ENCODE assay signal across 8 mouse cellular contexts in genomic region chr7:35584786-35585190, GRCm38 (mm10). TPM values are rescaled to one million over a fixed set of nuclear protein-coding genes. Genes with fewer than 3 reads are reported as not detected.
A peak's percentile ranks its signal among the peaks of the same experiment; 100 is the strongest.
DNase-seq lines count a peak whose midpoint lies in the region; ATAC-seq and TF ChIP-seq lines count a peak whose summit lies in the region.

No protein-coding gene starts in this region.

- peak; percentile 37 for DNase-seq in gastrocnemius, postnatal 10 days
- no peak for DNase-seq in gastrocnemius, adult 8-10 months (ENCODE audit: low spot score in 2 of 2)
- peak; percentile 60 for DNase-seq in adrenal gland, postnatal 10 days
- peak; percentile 28 for DNase-seq in forebrain, postnatal 0 days
- peak; percentile 36 for DNase-seq in kidney, postnatal 0 days (ENCODE audit: low spot score)
- peak; percentile 39 to 50 for DNase-seq in lung, postnatal 4 days

- peak overlapping the region; percentile 99 for H3K4me2 ChIP-seq in forebrain, postnatal 0 days (ENCODE audit: low read depth)
- peak overlapping the region; percentile 88 for H3K4me2 ChIP-seq in kidney, postnatal 0 days (ENCODE audit: low read length)
- peak overlapping the region; percentile 100 for H3K4me2 ChIP-seq in stomach, embryonic 14.5 days (replicated peaks; ENCODE audit: low read depth, low read length)

- peaks cover 22% of the 10 kb centered on the region for H3K27me3 ChIP-seq in forebrain, postnatal 0 days (ENCODE audit: insufficient read depth, low read length)
- peaks cover 26% of the 10 kb centered on the region for H3K27me3 ChIP-seq in kidney, postnatal 0 days (ENCODE audit: insufficient read depth, low read length)
- H3K27me3 ChIP-seq in stomach, embryonic 14.5 days (ENCODE audit: control insufficient read depth, insufficient read depth, low read length), result peaks cover 12% of the 10 kb centered on the region

- H3K36me3 ChIP-seq in forebrain, postnatal 0 days (ENCODE audit: insufficient read depth), result no peaks in the 10 kb centered on the region
- H3K36me3 ChIP-seq in kidney, postnatal 0 days (ENCODE audit: insufficient read depth, low read length), result no peaks in the 10 kb centered on the region
- no peaks in the 10 kb centered on the region for H3K36me3 ChIP-seq in stomach, embryonic 14.5 days (ENCODE audit: control insufficient read depth, insufficient read depth, low read length)

- peaks cover 15% of the 10 kb centered on the region for H3K4me1 ChIP-seq in forebrain, postnatal 0 days (ENCODE audit: insufficient read depth)
- H3K4me1 ChIP-seq in kidney, postnatal 0 days (replicated peaks; ENCODE audit: insufficient read depth, low read length), result 0 out of 2 replicates have a peak, but pooled peaks cover 4% of the 10 kb centered on the region
- peaks cover 20% of the 10 kb centered on the region for H3K4me1 ChIP-seq in stomach, embryonic 14.5 days (ENCODE audit: control insufficient read depth, insufficient read depth, low read length)

- H3K9ac ChIP-seq in forebrain, postnatal 0 days, result peak overlapping the region; percentile 37
- H3K9ac ChIP-seq in kidney, postnatal 0 days (ENCODE audit: low read depth, low read length), result peak overlapping the region; percentile 24; the same call in 1 of the 2 replicates
- H3K9ac ChIP-seq in stomach, embryonic 14.5 days (replicated peaks; ENCODE audit: low read depth, low read length), result peak overlapping the region; percentile 28; the same call in 1 of the 2 replicates

- peak overlapping the region; percentile 83 for H3K4me3 ChIP-seq in forebrain, postnatal 0 days (ENCODE audit: low read depth, low read length)
- peak overlapping the region; percentile 72 for H3K4me3 ChIP-seq in kidney, postnatal 0 days (replicated peaks; ENCODE audit: low read depth, low read length)
- H3K4me3 ChIP-seq in stomach, embryonic 14.5 days (ENCODE audit: low read depth, low read length), result peak overlapping the region; percentile 91

- H3K27ac ChIP-seq in forebrain, postnatal 0 days (ENCODE audit: low read depth, low read length), result no peak overlapping the region
- H3K27ac ChIP-seq in kidney, postnatal 0 days, result no peak overlapping the region
- no peak overlapping the region for H3K27ac ChIP-seq in stomach, embryonic 14.5 days (ENCODE audit: low read length)

- no peak for ATAC-seq in forebrain, postnatal 0 days
- no peak for ATAC-seq in kidney, postnatal 0 days (replicated peaks; ENCODE audit: low FRiP score, low read depth)
- ATAC-seq in stomach, embryonic 14.5 days (ENCODE audit: insufficient number of reproducible peaks, insufficient read depth, low FRiP score, low read depth), result no peak
- ATAC-seq in erythroid progenitor cell, adult 5-6 weeks (replicated peaks; ENCODE audit: low FRiP score, poor library complexity, severe bottlenecking), result no peak

- WGBS in forebrain, postnatal 0 days, result 1% methylated on average over 50 of the region's 50 CpGs
- WGBS in kidney, postnatal 0 days, result under 1% methylated on average over 50 of the region's 50 CpGs
- WGBS in stomach, embryonic 14.5 days, result under 1% methylated on average over 49 of the region's 50 CpGs

- TF ChIP-seq CTCF in forebrain, postnatal 0 days (IDR thresholded peaks at IDR 0.05; ENCODE audit: low read depth), result no peak
- TF ChIP-seq CTCF in kidney, postnatal 0 days (IDR thresholded peaks at IDR 0.05; ENCODE audit: low read depth), result no peak

- no peaks in the 10 kb centered on the region for H3K9me3 ChIP-seq in forebrain, postnatal 0 days (ENCODE audit: low read length)
- no peaks in the 10 kb centered on the region for H3K9me3 ChIP-seq in kidney, postnatal 0 days (replicated peaks; ENCODE audit: low read length)
- no peaks in the 10 kb centered on the region for H3K9me3 ChIP-seq in stomach, embryonic 14.5 days (ENCODE audit: control insufficient read depth, low read depth, low read length)

RNA-seq across cellular contexts. Expression of gene Rgs9bp, which starts 0.6 kb away (rescaled TPM):
- under 1 TPM; 0.07 to 0.18 TPM for total RNA-seq in gastrocnemius, postnatal 10 days (2021)
- total RNA-seq in gastrocnemius, adult 8-10 months (2022), result under 1 TPM in 2 of 4 experiments, not detected in 2; 0.04 to 0.10 TPM
- total RNA-seq in adrenal gland, postnatal 10 days (2021), result under 1 TPM; 0.51 to 0.88 TPM
- total RNA-seq in forebrain, postnatal 0 days (2014; rRNA removed), result 0.38 and 0.69 TPM in 2 replicates
- 0.07 and 0.09 TPM in 2 replicates for polyA plus RNA-seq in forebrain, postnatal 0 days (2015; fragmentation: Nextera tagmentation; extraction: Ambion mirVana)
- 0.05 and 0.11 TPM in 2 replicates for polyA plus RNA-seq in kidney, postnatal 0 days (2015; fragmentation: Nextera tagmentation; extraction: Ambion mirVana)
- polyA plus RNA-seq in stomach, embryonic 14.5 days (2014; fragmentation: Nextera tagmentation; extraction: Ambion mirVana), result 0.11 and 0.25 TPM in 2 replicates
- total RNA-seq in erythroid progenitor cell, adult 5-6 weeks (2015; ENCODE audit: low replicate concordance), result 0.36 TPM in 1 of 2 replicates, not detected in the other
- total RNA-seq in erythroid progenitor cell, adult 5-6 weeks (2017; ENCODE audit: low replicate concordance), result 0.38 TPM in 1 of 2 replicates, not detected in the other

RNA-seq across cellular contexts. Expression of gene Ankrd27, which starts 1.3 kb away (rescaled TPM):
- 10 to 100 TPM; 13.3 to 19.1 TPM for total RNA-seq in gastrocnemius, postnatal 10 days (2021)
- total RNA-seq in gastrocnemius, adult 8-10 months (2022), result 10 to 100 TPM in 3 of 4 experiments, 1 to 10 TPM in 1; 9.6 to 12.4 (median 10.4) TPM
- total RNA-seq in adrenal gland, postnatal 10 days (2021), result 10 to 100 TPM; 30.1 to 35.3 TPM
- 23.6 and 25.5 TPM in 2 replicates for total RNA-seq in forebrain, postnatal 0 days (2014; rRNA removed)
- 12.9 and 13.9 TPM in 2 replicates for polyA plus RNA-seq in forebrain, postnatal 0 days (2015; fragmentation: Nextera tagmentation; extraction: Ambion mirVana)
- 18.5 and 19.5 TPM in 2 replicates for polyA plus RNA-seq in kidney, postnatal 0 days (2015; fragmentation: Nextera tagmentation; extraction: Ambion mirVana)
- 35.6 and 37.8 TPM in 2 replicates for polyA plus RNA-seq in stomach, embryonic 14.5 days (2014; fragmentation: Nextera tagmentation; extraction: Ambion mirVana)
- 38.6 and 41.1 TPM in 2 replicates for total RNA-seq in erythroid progenitor cell, adult 5-6 weeks (2015; ENCODE audit: low replicate concordance)
- 9.5 and 13.2 TPM in 2 replicates for total RNA-seq in erythroid progenitor cell, adult 5-6 weeks (2017; ENCODE audit: low replicate concordance)

RNA-seq across cellular contexts. Expression of gene Nudt19, which starts 28.7 kb away (rescaled TPM):
- 10 to 100 TPM; 37.0 to 41.8 TPM for total RNA-seq in gastrocnemius, postnatal 10 days (2021)
- total RNA-seq in gastrocnemius, adult 8-10 months (2022), result 10 to 100 TPM; 49.2 to 61.5 (median 56.2) TPM
- total RNA-seq in adrenal gland, postnatal 10 days (2021), result 10 to 100 TPM; 54.1 to 64.3 TPM
- total RNA-seq in forebrain, postnatal 0 days (2014; rRNA removed), result 62.5 and 109 TPM in 2 replicates
- 148 and 172 TPM in 2 replicates for polyA plus RNA-seq in forebrain, postnatal 0 days (2015; fragmentation: Nextera tagmentation; extraction: Ambion mirVana)
- 135 and 138 TPM in 2 replicates for polyA plus RNA-seq in kidney, postnatal 0 days (2015; fragmentation: Nextera tagmentation; extraction: Ambion mirVana)
- 52.0 and 60.5 TPM in 2 replicates for polyA plus RNA-seq in stomach, embryonic 14.5 days (2014; fragmentation: Nextera tagmentation; extraction: Ambion mirVana)
- 129 and 165 TPM in 2 replicates for total RNA-seq in erythroid progenitor cell, adult 5-6 weeks (2015; ENCODE audit: low replicate concordance)
- total RNA-seq in erythroid progenitor cell, adult 5-6 weeks (2017; ENCODE audit: low replicate concordance), result 36.3 and 55.8 TPM in 2 replicates

RNA-seq across cellular contexts. Expression of gene Tdrd12, which starts 47.2 kb away (rescaled TPM):
- under 1 TPM in 1 of 2 experiments, not detected in 1; 0.14 TPM for total RNA-seq in gastrocnemius, postnatal 10 days (2021)
- total RNA-seq in gastrocnemius, adult 8-10 months (2022), result not detected
- total RNA-seq in adrenal gland, postnatal 10 days (2021), result under 1 TPM; 0.30 to 0.33 TPM
- 0.38 and 0.52 TPM in 2 replicates for total RNA-seq in forebrain, postnatal 0 days (2014; rRNA removed)
- 0.30 and 0.65 TPM in 2 replicates for polyA plus RNA-seq in forebrain, postnatal 0 days (2015; fragmentation: Nextera tagmentation; extraction: Ambion mirVana)
- polyA plus RNA-seq in kidney, postnatal 0 days (2015; fragmentation: Nextera tagmentation; extraction: Ambion mirVana), result 0.38 and 0.62 TPM in 2 replicates
- 0.53 TPM in 1 of 2 replicates, not detected in the other for polyA plus RNA-seq in stomach, embryonic 14.5 days (2014; fragmentation: Nextera tagmentation; extraction: Ambion mirVana)
- 3.4 TPM in 1 of 2 replicates, not detected in the other for total RNA-seq in erythroid progenitor cell, adult 5-6 weeks (2015; ENCODE audit: low replicate concordance)
- total RNA-seq in erythroid progenitor cell, adult 5-6 weeks (2017; ENCODE audit: low replicate concordance), result not detected in 2 replicates

Comparison
In these comparisons a context has a peak if more than half of its experiments do, and no peak if none do; other contexts are left out.
1. DNase-seq: peak in gastrocnemius, postnatal 10 days (single experiment), adrenal gland, postnatal 10 days (single experiment), forebrain, postnatal 0 days (single experiment), kidney, postnatal 0 days (single experiment) and lung, postnatal 4 days (2 of 2); none in gastrocnemius, adult 8-10 months (0 of 2).
2. Peak in every context shown above with its lines, with median percentiles within 50 percentile points of each other: H3K4me2 ChIP-seq, H3K4me3 ChIP-seq and H3K9ac ChIP-seq.